Mouse (Mus musculus) neural tube, embryonic 11.5 days (tissue): ENCODE data around the gene Eya3. TPM values are rescaled to one million over a fixed set of nuclear protein-coding genes. Genes with fewer than 3 reads are reported as not detected.

ENCODE experiments used
- ATAC-seq: fragments of 200-750 bp; cut with Nextera tagmentation; 2 replicates; pipeline ENCODE4 v1.8.0; 2017; ENCODE audit warnings: moderate number of reproducible peaks, mild to moderate bottlenecking, moderate TSS enrichment, moderate library complexity; ENCODE audit not compliant: insufficient read depth, low FRiP score, low TSS enrichment
- DNase-seq: peaks from one replicate; pipeline ENCODE4 v3.0.0-alpha.2; 2015; ENCODE audit warnings: low spot score
- H3K27ac ChIP-seq: fragments of 300-500 bp; sonication (generic); 2 replicates; pipeline ENCODE4 v1.5.1; 2014; ENCODE audit warnings: low read depth, mild to moderate bottlenecking, low read length
- H3K27me3 ChIP-seq: fragments of 300-500 bp; sonication (generic); 2 replicates; pipeline ENCODE4 v1.6.1; 2014; ENCODE audit warnings: mild to moderate bottlenecking, low read length, mixed read lengths; ENCODE audit not compliant: control insufficient read depth, insufficient read depth
- H3K36me3 ChIP-seq: fragments of 300-500 bp; sonication (generic); 2 replicates; pipeline ENCODE4 v1.6.1; 2014; ENCODE audit warnings: mild to moderate bottlenecking, low read length, moderate library complexity, mixed read lengths; ENCODE audit not compliant: control insufficient read depth, insufficient read depth
- H3K4me1 ChIP-seq: fragments of 300-500 bp; sonication (generic); 2 replicates; pipeline ENCODE4 v1.6.1; 2014; ENCODE audit warnings: low read length, mixed read lengths; ENCODE audit not compliant: control insufficient read depth, insufficient read depth
- H3K4me2 ChIP-seq: fragments of 300-500 bp; sonication (generic); 2 replicates; pipeline ENCODE4 v1.6.1; 2014; ENCODE audit warnings: low read depth, mild to moderate bottlenecking, moderate library complexity
- H3K4me3 ChIP-seq: fragments of 300-500 bp; sonication (generic); 2 replicates; pipeline ENCODE4 v1.5.1; 2014; ENCODE audit warnings: low read depth, low read length
- H3K9ac ChIP-seq: fragments of 300-500 bp; sonication (generic); 2 replicates; pipeline ENCODE4 v1.6.1; 2014; ENCODE audit warnings: mild to moderate bottlenecking, low read length
- H3K9me3 ChIP-seq: fragments of 300-500 bp; sonication (generic); 2 replicates; pipeline ENCODE4 v1.6.1; 2016; ENCODE audit warnings: low read length; ENCODE audit not compliant: control insufficient read depth
- WGBS: fragments of 180-500 bp; shearing (Covaris S2); extraction: QIAGEN DNeasy Blood & Tissue Kit; methylation state at CpG from one replicate; pipeline ENCODE4 v1.1.7; 2014; 5-methylcytosine and 5-hydroxymethylcytosine counted together
- polyA plus RNA-seq: library from polyadenylated mRNA; unstranded; fragments of >200 nt; fragmentation: Nextera tagmentation; extraction: Ambion mirVana; gene quantifications from 2 replicates; pipeline ENCODE4 v1.2.1, GENCODE M21; 2014

Gene Eya3
- polyA plus RNA-seq, 1 experiment from 2014 or later = 28.4 TPM

GRCm38 (mm10) chr4:132605816-132606215, 33.0 kb upstream of the Eya3 start:
- H3K9me3 ChIP-seq = no peaks in the 10 kb centered on the region
- WGBS = 77% methylated on average over 5 of the region's 5 CpGs
- no peaks in the 10 kb centered on the region for H3K4me1 ChIP-seq
- ATAC-seq (no peak), DNase-seq (no peak)
- no peak overlapping the region for H3K27ac ChIP-seq
- no peaks in the 10 kb centered on the region for H3K27me3 ChIP-seq
- H3K36me3 ChIP-seq = no peaks in the 10 kb centered on the region
- H3K4me2 ChIP-seq = no peak overlapping the region
- no peak overlapping the region for H3K4me3 ChIP-seq
- H3K9ac ChIP-seq = no peak overlapping the region

- DNase-seq (no peak), ATAC-seq (no peak)
- H3K4me1 ChIP-seq = no peaks in the 10 kb centered on the region
- no peaks in the 10 kb centered on the region for H3K27me3 ChIP-seq
- no peak overlapping the region for H3K4me2 ChIP-seq
- H3K4me3 ChIP-seq = no peak overlapping the region
- no peaks in the 10 kb centered on the region for H3K9me3 ChIP-seq
- 53% methylated on average over 4 of the region's 4 CpGs for WGBS
- H3K27ac ChIP-seq = no peak overlapping the region
- no peak overlapping the region for H3K9ac ChIP-seq
- H3K36me3 ChIP-seq = no peaks in the 10 kb centered on the region
Measured at GRCm38 (mm10) chr4:132608147-132608546, 30.6 kb upstream of the Eya3 start.

DNA sequence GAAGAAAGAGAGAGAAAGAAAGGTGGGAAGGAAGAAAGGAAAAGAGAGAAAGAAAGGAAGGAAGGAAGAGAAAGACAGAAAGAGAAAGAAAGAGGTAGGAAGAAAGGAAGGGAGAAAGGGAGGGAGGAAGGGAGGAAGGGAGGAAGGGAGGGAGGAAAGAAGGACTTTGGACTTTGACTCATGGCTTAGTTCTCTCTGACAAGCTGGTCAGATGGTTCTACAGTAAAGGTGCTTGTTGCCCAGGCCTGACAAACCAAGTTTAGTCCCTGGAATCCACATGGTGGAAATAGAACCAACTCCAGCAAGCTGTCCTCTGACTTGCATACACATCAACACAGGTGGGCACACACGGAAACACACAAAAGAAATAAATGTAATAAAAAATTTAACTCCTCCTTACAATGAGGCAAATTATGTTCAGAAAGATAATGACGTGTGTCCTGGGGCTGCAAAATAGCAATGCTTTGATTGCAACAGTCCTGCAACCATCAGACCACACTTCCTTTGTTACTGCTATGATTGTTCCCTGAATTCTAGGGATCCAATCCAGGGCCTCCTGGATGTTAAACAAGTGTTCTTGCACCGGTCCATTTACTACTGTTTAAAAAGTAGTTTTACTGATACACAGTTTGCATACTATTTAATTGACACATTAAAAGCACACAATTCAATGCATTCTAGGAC, 28.3 kb upstream of the Eya3 start:
- no peak overlapping the region for H3K27ac ChIP-seq
- H3K27me3 ChIP-seq = no peaks in the 10 kb centered on the region
- H3K9ac ChIP-seq = no peak overlapping the region
- H3K4me3 ChIP-seq = no peak overlapping the region
- H3K36me3 ChIP-seq = no peaks in the 10 kb centered on the region
- ATAC-seq = no peak
- no peak for DNase-seq
- WGBS = 81% methylated on average over 3 of the region's 3 CpGs
- no peaks in the 10 kb centered on the region for H3K9me3 ChIP-seq
- H3K4me2 ChIP-seq = no peak overlapping the region
- H3K4me1 ChIP-seq = no peaks in the 10 kb centered on the region

GRCm38 (mm10) chr4:132611320-132611719, 27.5 kb upstream of the Eya3 start:
- Histone ChIP-seq H3K27me3 (no peaks in the 10 kb centered on the region), H3K27ac (no peak overlapping the region), H3K4me2 (no peak overlapping the region), H3K4me1 (no peaks in the 10 kb centered on the region), H3K9me3 (no peaks in the 10 kb centered on the region), H3K4me3 (no peak overlapping the region), H3K36me3 (no peaks in the 10 kb centered on the region), H3K9ac (no peak overlapping the region)
- 90% methylated on average over 8 of the region's 8 CpGs for WGBS
- DNase-seq (no peak), ATAC-seq (no peak)

- Histone ChIP-seq H3K9ac (no peak overlapping the region), H3K36me3 (no peaks in the 10 kb centered on the region), H3K27me3 (no peaks in the 10 kb centered on the region), H3K9me3 (no peaks in the 10 kb centered on the region), H3K27ac (no peak overlapping the region), H3K4me2 (no peak overlapping the region), H3K4me1 (no peaks in the 10 kb centered on the region), H3K4me3 (no peak overlapping the region)
- WGBS = 90% methylated on average over 6 of the region's 6 CpGs
- ATAC-seq (no peak), DNase-seq (no peak)
Measured at GRCm38 (mm10) chr4:132617873-132618272, 20.9 kb upstream of the Eya3 start.

GRCm38 (mm10) chr4:132618850-132619375, 19.9 kb upstream of the Eya3 start:
- no peak overlapping the region for H3K4me2 ChIP-seq
- no peak overlapping the region for H3K27ac ChIP-seq
- H3K4me3 ChIP-seq = no peak overlapping the region
- 89% methylated on average over 10 of the region's 10 CpGs for WGBS
- H3K9ac ChIP-seq = no peak overlapping the region
- H3K36me3 ChIP-seq = no peaks in the 10 kb centered on the region
- H3K27me3 ChIP-seq = no peaks in the 10 kb centered on the region
- no peak for ATAC-seq
- no peaks in the 10 kb centered on the region for H3K9me3 ChIP-seq
- H3K4me1 ChIP-seq = no peaks in the 10 kb centered on the region
- no peak for DNase-seq

DNA sequence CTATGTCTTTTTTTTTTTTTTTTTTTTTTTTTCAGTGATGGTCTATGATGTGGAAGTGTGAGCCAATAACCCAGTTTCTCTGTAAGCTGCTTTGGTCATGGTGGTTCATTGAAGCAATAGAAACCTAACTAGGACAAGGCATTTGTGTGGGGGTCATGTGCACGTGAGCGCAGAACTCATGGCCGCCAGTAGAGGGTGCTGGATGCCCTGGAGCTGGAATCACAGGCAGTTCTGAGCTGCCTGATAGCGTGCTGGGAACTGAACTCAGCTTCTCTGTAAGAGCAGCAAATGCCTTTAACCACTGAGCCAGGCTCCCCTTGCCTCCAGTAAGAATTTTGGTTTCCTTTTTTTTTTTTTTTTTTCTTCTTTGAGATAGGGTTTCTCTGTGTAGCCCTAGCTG, 18.7 kb upstream of the Eya3 start:
- ATAC-seq = no peak
- H3K36me3 ChIP-seq = no peaks in the 10 kb centered on the region
- no peaks in the 10 kb centered on the region for H3K9me3 ChIP-seq
- WGBS = 86% methylated on average over 4 of the region's 4 CpGs
- H3K4me1 ChIP-seq = no peaks in the 10 kb centered on the region
- no peak overlapping the region for H3K4me3 ChIP-seq
- no peak for DNase-seq
- no peak overlapping the region for H3K9ac ChIP-seq
- no peak overlapping the region for H3K4me2 ChIP-seq
- no peak overlapping the region for H3K27ac ChIP-seq
- H3K27me3 ChIP-seq = no peaks in the 10 kb centered on the region

DNA sequence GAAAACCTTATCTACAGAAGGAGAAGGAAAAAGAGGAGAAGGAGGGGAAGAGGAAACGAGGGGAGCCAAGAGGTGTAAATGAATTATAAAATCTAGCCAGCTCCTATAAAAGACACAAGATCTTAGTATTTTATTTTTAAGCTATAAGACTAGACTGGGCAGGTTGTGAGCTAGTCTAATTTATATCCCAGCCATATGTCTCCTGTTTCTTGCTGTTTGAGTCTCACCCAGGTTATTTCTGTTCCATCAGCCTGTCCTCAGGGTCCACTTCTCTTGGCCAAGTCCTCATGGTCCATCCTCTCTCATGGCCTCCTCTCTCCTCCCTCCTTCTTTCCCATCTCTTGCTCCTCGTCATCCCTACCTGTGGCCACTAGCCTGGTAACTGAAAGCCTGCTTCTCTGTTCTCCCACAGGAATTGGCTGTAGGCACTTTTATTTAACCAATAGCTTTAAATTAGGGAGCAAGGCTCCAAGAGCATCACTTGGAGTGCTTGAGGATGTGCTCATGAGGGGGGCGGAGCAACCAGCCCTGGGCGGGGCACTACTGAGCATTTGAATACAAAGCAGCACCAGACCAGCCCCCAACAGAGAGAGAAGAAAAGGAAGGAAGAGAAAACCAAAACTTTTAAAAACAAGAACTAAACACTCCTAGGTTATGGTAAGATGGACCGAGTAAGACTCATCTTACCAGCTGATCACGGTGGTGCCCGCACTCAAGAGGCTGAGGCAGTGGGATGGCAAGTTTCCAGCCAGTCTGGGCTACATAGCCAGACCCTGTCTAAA, 17.3 kb upstream of the Eya3 start:
- DNase-seq = no peak
- no peak overlapping the region for H3K4me2 ChIP-seq
- 73% methylated on average over 7 of the region's 7 CpGs for WGBS

More for the DNA sequence above, 17.3 kb upstream of the Eya3 start:
- no peak overlapping the region for H3K9ac ChIP-seq
- H3K9me3 ChIP-seq = no peaks in the 10 kb centered on the region
- H3K4me3 ChIP-seq = no peak overlapping the region
- H3K4me1 ChIP-seq = no peaks in the 10 kb centered on the region
- no peaks in the 10 kb centered on the region for H3K27me3 ChIP-seq
- ATAC-seq = no peak
- H3K36me3 ChIP-seq = no peaks in the 10 kb centered on the region
- no peak overlapping the region for H3K27ac ChIP-seq
